Mouse (Mus musculus): ENCODE measurements around the gene Mlf1.

Mlf1 gene

GRCm38 (mm10) chr3:67434011-67434410 is 60.1 kb downstream of the Mlf1 start:
- in situ Hi-C loops (cut with MseI, MboI): no loop called here

DNA sequence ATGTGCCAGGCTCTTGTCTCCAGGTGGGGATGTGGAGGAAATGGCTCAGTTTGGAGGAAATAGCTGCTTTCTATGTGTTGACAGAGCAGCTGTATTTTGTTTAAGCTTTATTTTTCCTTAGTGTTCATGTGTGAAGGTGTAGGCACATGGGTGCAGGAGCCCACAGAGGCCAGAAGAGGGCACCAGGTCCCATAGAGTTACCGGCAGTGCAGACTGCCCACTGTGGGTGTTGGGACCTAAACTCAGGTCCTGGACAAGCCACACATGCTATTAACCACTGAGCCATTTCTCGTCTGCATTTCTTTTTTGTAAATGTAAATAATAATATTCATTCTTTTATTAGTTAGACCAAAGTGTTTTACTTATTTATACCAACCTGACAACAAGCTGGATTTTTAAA is 73.2 kb downstream of the Mlf1 start:
- in situ Hi-C loops (cut with MseI, MboI): no loop called here

Data from mouse trophoblast stem cell (cell line).